Mouse (Mus musculus) heart, embryonic 15.5 days (tissue): Measurements from ENCODE around the gene Hdhd3. TPM values are rescaled to one million over a fixed set of nuclear protein-coding genes. Genes with fewer than 3 reads are reported as not detected.
"Not testable (repeated sequence)": the region's sequence is repeated elsewhere in the genome, so short reads cannot be mapped to it uniquely, and the experiment has no call there.

ENCODE experiments used
- ATAC-seq: fragments of 200-750 bp; cut with Nextera tagmentation; replicated peaks from 2 replicates; pipeline ENCODE4 v1.8.0; 2017; ENCODE audit warnings: low read depth, moderate TSS enrichment; ENCODE audit not compliant: insufficient number of reproducible peaks, insufficient read depth, low FRiP score
- H3K27ac ChIP-seq: fragments of 300-500 bp; sonication (generic); 2 replicates; pipeline ENCODE4 v1.5.1; 2015; ENCODE audit warnings: mild to moderate bottlenecking, inconsistent platforms
- H3K27me3 ChIP-seq: fragments of 300-500 bp; sonication (generic); 2 replicates; pipeline ENCODE4 v1.6.1; 2015; ENCODE audit warnings: inconsistent platforms
- H3K36me3 ChIP-seq: fragments of 300-500 bp; sonication (generic); 2 replicates; pipeline ENCODE4 v1.6.1; 2015; ENCODE audit warnings: mild to moderate bottlenecking, inconsistent platforms
- H3K4me1 ChIP-seq: fragments of 300-500 bp; sonication (generic); replicated peaks from 2 replicates; pipeline ENCODE4 v1.6.1; 2015; ENCODE audit warnings: inconsistent platforms
- H3K4me2 ChIP-seq: fragments of 300-500 bp; sonication (generic); 2 replicates; pipeline ENCODE4 v1.6.1; 2015; ENCODE audit warnings: inconsistent platforms, mild to moderate bottlenecking, moderate library complexity
- H3K4me3 ChIP-seq: fragments of 300-500 bp; sonication (generic); 2 replicates; pipeline ENCODE4 v1.5.1; 2015; ENCODE audit warnings: mild to moderate bottlenecking, inconsistent platforms
- H3K9ac ChIP-seq: fragments of 300-500 bp; sonication (generic); 2 replicates; pipeline ENCODE4 v1.6.1; 2015; ENCODE audit warnings: mild to moderate bottlenecking, inconsistent platforms
- H3K9me3 ChIP-seq: fragments of 300-500 bp; sonication (generic); replicated peaks from 2 replicates; pipeline ENCODE4 v1.6.1; 2016; ENCODE audit warnings: inconsistent platforms
- WGBS: fragments of 180-500 bp; shearing (Covaris S2); methylation state at CpG from one replicate; pipeline ENCODE4 v1.1.7; 2015; ENCODE audit warnings: mixed read lengths; 5-methylcytosine and 5-hydroxymethylcytosine counted together
- polyA plus RNA-seq: library from polyadenylated mRNA; unstranded; fragments of >200 nt; fragmentation: Nextera tagmentation; extraction: Ambion mirVana; gene quantifications from 2 replicates; pipeline ENCODE4 v1.2.1, GENCODE M21; 2015

The Hdhd3 gene
- polyA plus RNA-seq, 1 experiment from 2014 or later = 7.6 TPM

DNA sequence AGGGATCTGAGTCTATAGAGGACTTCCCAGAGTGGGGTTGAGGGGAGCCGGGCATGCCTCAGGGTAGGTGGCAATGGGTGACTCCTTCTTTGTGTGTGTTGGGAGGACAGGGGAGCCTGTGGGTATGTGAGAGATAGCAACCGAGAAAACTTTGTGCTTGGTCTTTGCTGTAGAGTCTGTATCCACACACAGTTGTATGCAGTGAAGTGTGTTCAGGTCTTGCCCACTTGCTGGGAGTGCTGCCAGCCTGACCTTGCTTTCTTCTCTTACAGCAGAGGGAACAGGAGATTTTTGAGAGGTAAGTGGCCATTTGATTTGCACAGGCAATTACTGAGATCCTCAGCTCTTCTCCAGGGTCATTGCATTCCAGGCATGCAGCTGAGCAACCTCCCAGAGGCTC lies 15.4 kb downstream of the Hdhd3 start:
- WGBS = 77% methylated on average over 2 of the region's 2 CpGs
- H3K4me3 ChIP-seq = no peak overlapping the region
- no peaks in the 10 kb centered on the region for H3K36me3 ChIP-seq
- H3K9me3 ChIP-seq = no peaks in the 10 kb centered on the region
- H3K27ac ChIP-seq = no peak overlapping the region
- no peaks in the 10 kb centered on the region for H3K4me1 ChIP-seq
- no peak overlapping the region for H3K9ac ChIP-seq
- H3K4me2 ChIP-seq = no peak overlapping the region
- no peak for ATAC-seq
- no peaks in the 10 kb centered on the region for H3K27me3 ChIP-seq

DNA sequence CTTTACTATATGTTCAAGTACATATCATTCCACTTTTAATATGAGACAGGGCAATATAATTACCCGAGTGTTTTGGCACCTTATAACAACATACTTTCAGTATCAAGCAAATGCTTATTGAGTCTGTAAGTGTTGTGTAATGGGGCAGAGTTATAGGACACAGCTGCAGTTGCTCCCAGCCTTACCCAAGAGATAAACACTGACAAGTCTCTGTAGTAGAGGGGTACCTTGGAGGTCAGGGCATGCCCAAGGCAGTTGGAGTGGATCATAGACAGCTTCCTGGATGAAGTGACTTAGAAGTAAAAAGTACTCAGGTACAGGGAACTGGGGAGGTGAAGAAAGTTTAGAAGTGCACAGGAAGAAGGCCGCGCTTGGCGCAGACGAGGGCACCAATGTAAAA lies 16.1 kb downstream of the Hdhd3 start:
- Histone ChIP-seq H3K4me3 (no peak overlapping the region), H3K27ac (no peak overlapping the region), H3K36me3 (no peaks in the 10 kb centered on the region), H3K4me2 (no peak overlapping the region), H3K9me3 (no peaks in the 10 kb centered on the region), H3K27me3 (no peaks in the 10 kb centered on the region), H3K4me1 (no peaks in the 10 kb centered on the region), H3K9ac (no peak overlapping the region)
- no peak for ATAC-seq
- 82% methylated on average over 5 of the region's 5 CpGs for WGBS

DNA sequence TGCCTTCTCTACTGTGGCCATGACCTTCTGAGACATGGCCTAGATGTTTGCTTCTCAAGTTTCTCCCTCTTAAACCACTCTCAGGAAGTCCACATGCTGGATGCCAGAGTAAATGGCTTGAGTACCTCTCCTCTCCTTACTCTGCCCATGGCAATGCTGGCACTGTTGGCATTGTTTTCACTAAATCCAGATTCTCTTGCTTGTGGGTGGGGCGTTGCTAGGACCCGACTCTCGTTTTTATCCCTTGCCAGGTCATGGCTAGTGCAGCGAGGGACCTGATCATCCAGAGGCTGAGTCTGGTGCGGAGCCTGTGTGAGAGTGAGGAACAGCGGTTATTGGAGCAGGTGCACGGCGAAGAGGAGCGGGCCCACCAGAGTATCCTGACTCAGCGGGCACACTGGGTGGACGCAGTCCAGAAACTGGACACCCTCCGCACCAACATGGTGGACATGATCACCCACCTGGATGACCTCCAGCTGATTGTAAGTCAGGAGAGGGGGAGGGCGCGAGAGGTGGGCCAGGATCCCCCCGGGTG lies 17.0 kb downstream of the Hdhd3 start:
- Histone ChIP-seq H3K27ac (no peak overlapping the region), H3K36me3 (no peaks in the 10 kb centered on the region), H3K27me3 (no peaks in the 10 kb centered on the region; the same call in 1 of the 2 replicates), H3K4me3 (no peak overlapping the region), H3K9ac (no peak overlapping the region), H3K9me3 (no peaks in the 10 kb centered on the region), H3K4me1 (no peaks in the 10 kb centered on the region), H3K4me2 (no peak overlapping the region)
- no peak for ATAC-seq
- 91% methylated on average over 15 of the region's 15 CpGs for WGBS

- no peak for ATAC-seq
- Histone ChIP-seq H3K36me3 (no peaks in the 10 kb centered on the region), H3K9ac (no peak overlapping the region), H3K27me3 (no peaks in the 10 kb centered on the region; the same call in 1 of the 2 replicates), H3K4me1 (no peaks in the 10 kb centered on the region), H3K9me3 (no peaks in the 10 kb centered on the region), H3K4me2 (no peak overlapping the region), H3K27ac (no peak overlapping the region), H3K4me3 (no peak overlapping the region)
- 75% methylated on average over 8 of the region's 8 CpGs for WGBS
These were observed 17.7 kb downstream of the Hdhd3 start for GRCm38 (mm10) chr4:62485450-62486161.

- Histone ChIP-seq H3K4me2 (no peak overlapping the region), H3K27ac (no peak overlapping the region), H3K27me3 (no peaks in the 10 kb centered on the region; the same call in 1 of the 2 replicates), H3K9ac (no peak overlapping the region), H3K9me3 (no peaks in the 10 kb centered on the region), H3K36me3 (no peaks in the 10 kb centered on the region), H3K4me3 (no peak overlapping the region), H3K4me1 (peaks cover 3% of the 10 kb centered on the region)
- WGBS = 72% methylated on average over 3 of the region's 3 CpGs
- ATAC-seq = no peak
These were observed 18.3 kb downstream of the Hdhd3 start for GRCm38 (mm10) chr4:62484928-62485327.

GRCm38 (mm10) chr4:62480709-62481605 lies 22.3 kb downstream of the Hdhd3 start:
- H3K9ac ChIP-seq = no peak overlapping the region
- no peaks in the 10 kb centered on the region for H3K9me3 ChIP-seq
- peak overlapping the region; percentile 47; the same call in 1 of the 2 replicates for H3K4me3 ChIP-seq
- WGBS = 42% methylated on average over 10 of the region's 10 CpGs
- peaks cover 12% of the 10 kb centered on the region; the same call in 1 of the 2 replicates for H3K27me3 ChIP-seq
- peak; percentile 21; the same call in 1 of the 2 replicates for ATAC-seq
- H3K4me2 ChIP-seq = peak overlapping the region; percentile 86; the same call in 1 of the 2 replicates
- H3K36me3 ChIP-seq = no peaks in the 10 kb centered on the region
- H3K27ac ChIP-seq = no peak overlapping the region
- peaks cover 11% of the 10 kb centered on the region for H3K4me1 ChIP-seq

DNA sequence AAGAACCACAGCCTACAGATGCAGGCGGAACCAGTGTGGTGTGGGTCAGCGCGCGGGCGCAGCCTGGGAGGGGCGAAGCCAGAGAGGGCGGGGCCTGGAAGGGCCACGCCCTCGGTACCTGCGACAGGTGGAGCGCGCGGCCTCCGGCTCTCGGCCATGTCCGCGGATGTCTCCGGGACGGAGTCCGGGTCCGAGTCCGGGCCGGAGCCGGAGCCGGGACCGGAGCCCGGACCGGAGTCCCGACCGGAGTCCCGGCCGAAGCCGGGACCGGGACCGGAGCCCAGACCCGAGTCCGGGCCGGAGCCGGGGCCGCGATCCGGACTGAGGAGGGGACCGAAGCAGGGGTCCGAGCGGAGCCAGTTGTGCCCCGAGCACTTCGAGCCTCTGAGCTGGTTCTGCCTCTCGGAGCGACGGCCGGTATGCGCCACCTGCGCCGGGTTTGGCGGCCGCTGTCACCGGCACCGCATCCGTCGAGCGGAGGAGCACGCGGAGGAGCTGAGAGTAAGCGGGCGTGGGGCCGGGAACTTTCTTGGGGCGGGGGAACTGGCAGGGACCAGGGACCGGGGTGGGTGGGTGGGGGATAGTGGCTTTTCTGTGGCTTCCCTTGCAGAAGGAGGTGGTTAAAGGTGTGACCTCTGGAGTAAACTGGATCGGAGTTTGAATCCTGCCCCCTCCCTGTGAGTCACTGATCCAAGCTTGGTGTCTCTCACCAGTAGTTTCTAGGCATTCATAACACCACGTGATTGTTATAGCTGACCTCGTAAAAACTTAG lies 23.1 kb downstream of the Hdhd3 start, which contains the start of gene Bspry:
Gene Bspry, plus strand, starts transcription at position 117 of the 772 bp plus-strand sequence.
- WGBS = 3% methylated on average over 71 of the region's 71 CpGs
- peak within 1 kb of the TSS; percentile 86 for H3K4me2 ChIP-seq
- peaks cover 12% of the 10 kb centered on the region; the same call in 1 of the 2 replicates for H3K27me3 ChIP-seq
- no peak within 1 kb of the TSS for H3K27ac ChIP-seq
- peak within 1 kb of the TSS; percentile 14; the same call in 1 of the 2 replicates for H3K9ac ChIP-seq
- peak; percentile 80 for ATAC-seq
- no peaks in the 10 kb centered on the region for H3K9me3 ChIP-seq
- no peaks in the 10 kb centered on the region for H3K36me3 ChIP-seq
- H3K4me1 ChIP-seq = peaks cover 11% of the 10 kb centered on the region
- peak within 1 kb of the TSS; percentile 47 for H3K4me3 ChIP-seq

- peak overlapping the region; percentile 86 for H3K4me2 ChIP-seq
- peak overlapping the region; percentile 47 for H3K4me3 ChIP-seq
- not testable (repeated sequence) for H3K9me3 ChIP-seq, H3K36me3 ChIP-seq, ATAC-seq, H3K27ac ChIP-seq, H3K9ac ChIP-seq
- WGBS = 13% methylated on average over 11 of the region's 11 CpGs
- H3K4me1 ChIP-seq = peaks cover 11% of the 10 kb centered on the region
- H3K27me3 ChIP-seq = peaks cover 12% of the 10 kb centered on the region; the same call in 1 of the 2 replicates
These were observed 23.7 kb downstream of the Hdhd3 start for GRCm38 (mm10) chr4:62479593-62479936.

DNA sequence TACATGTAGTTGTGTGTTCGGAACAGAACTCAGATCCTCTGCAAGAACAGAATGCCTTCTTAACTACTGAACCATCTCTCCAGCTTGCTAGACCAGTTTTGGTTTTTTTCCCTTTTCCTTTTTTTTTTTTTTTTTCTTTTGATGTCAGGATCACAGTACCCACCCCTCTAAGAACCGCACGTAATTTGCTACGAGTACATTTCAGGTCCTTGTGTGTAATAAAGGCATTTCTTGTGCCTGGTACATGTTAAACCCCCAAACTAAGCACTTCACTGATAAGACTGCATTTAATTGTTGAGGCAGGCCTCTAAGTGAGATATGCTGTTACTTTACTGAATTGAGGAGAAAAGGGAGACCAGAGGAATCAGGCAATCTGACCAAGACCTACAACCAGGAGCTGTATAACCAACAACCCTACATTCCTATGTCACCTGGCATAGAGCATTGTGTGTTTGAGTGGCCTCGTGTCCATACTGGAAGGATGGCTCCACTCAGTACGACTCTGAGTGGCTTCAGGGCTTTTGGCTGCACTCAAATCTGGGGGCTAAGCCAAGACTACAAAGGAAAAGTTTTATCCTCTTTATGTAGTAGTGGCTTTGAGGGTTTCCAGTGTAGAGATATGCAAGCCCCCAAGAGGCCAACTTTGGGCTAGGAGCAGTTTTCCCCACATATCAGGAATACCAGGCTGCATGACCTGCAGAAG lies 25.6 kb downstream of the Hdhd3 start:
- H3K4me3 ChIP-seq = no peak overlapping the region
- H3K4me2 ChIP-seq = no peak overlapping the region
- peaks cover 11% of the 10 kb centered on the region for H3K4me1 ChIP-seq
- no peak for ATAC-seq
- H3K9ac ChIP-seq = no peak overlapping the region
- H3K27ac ChIP-seq = no peak overlapping the region
- peaks cover 12% of the 10 kb centered on the region; the same call in 1 of the 2 replicates for H3K27me3 ChIP-seq
- H3K36me3 ChIP-seq = no peaks in the 10 kb centered on the region
- WGBS = 75% methylated on average over 6 of the region's 6 CpGs
- no peaks in the 10 kb centered on the region for H3K9me3 ChIP-seq

DNA sequence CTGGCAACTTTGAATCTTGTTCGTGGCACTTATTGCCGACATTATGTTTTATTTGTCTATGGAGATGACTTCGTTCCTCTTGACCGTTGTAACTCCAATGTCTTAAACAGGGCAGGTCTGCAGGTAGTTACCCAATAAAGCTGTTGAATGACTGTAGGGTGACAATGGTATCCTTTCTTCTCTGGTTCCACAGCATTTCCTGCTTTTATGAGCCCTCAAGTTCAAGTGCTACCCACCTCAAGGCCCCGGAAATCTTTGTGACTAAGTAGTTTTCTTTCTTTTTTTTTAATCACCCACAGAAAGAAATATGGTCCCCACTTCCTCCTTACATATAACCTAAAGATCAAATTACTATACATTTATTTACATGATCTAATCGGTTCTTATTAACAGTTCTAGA lies 27.5 kb downstream of the Hdhd3 start:
- Histone ChIP-seq H3K27me3 (peaks cover 12% of the 10 kb centered on the region; the same call in 1 of the 2 replicates), H3K4me3 (no peak overlapping the region), H3K36me3 (no peaks in the 10 kb centered on the region), H3K9ac (no peak overlapping the region), H3K27ac (no peak overlapping the region), H3K9me3 (no peaks in the 10 kb centered on the region), H3K4me1 (peaks cover 11% of the 10 kb centered on the region), H3K4me2 (no peak overlapping the region)
- WGBS = 78% methylated on average over 6 of the region's 6 CpGs
- ATAC-seq = no peak
